Mouse (Mus musculus) liver, embryonic 13.5 days (tissue): ENCODE data around the gene Cyb5d1. TPM values are rescaled to one million over a fixed set of nuclear protein-coding genes. Genes with fewer than 3 reads are reported as not detected.
"Not testable (repeated sequence)": the region's sequence is repeated elsewhere in the genome, so short reads cannot be mapped to it uniquely, and the experiment has no call there.

ENCODE experiments used
- ATAC-seq: fragments of 200-750 bp; cut with Nextera tagmentation; 2 replicates; pipeline ENCODE4 v1.8.0; 2017; ENCODE audit warnings: low read depth, mild to moderate bottlenecking, moderate number of reproducible peaks, moderate library complexity
- DNase-seq: peaks from one replicate; pipeline ENCODE4 v3.0.0; 2022
- H3K27ac ChIP-seq: fragments of 300-500 bp; sonication (generic); 2 replicates; pipeline ENCODE4 v1.5.1; 2015; ENCODE audit warnings: moderate library complexity, mild to moderate bottlenecking, inconsistent platforms
- H3K27me3 ChIP-seq: fragments of 300-500 bp; sonication (generic); 2 replicates; pipeline ENCODE4 v1.6.1; 2015; ENCODE audit warnings: mild to moderate bottlenecking, inconsistent platforms
- H3K36me3 ChIP-seq: fragments of 300-500 bp; sonication (generic); 2 replicates; pipeline ENCODE4 v1.6.1; 2015; ENCODE audit warnings: mild to moderate bottlenecking, inconsistent platforms
- H3K4me1 ChIP-seq: fragments of 300-500 bp; sonication (generic); replicated peaks from 2 replicates; pipeline ENCODE4 v1.6.1; 2015; ENCODE audit warnings: inconsistent platforms
- H3K4me2 ChIP-seq: fragments of 300-500 bp; sonication (generic); 2 replicates; pipeline ENCODE4 v1.6.1; 2015; ENCODE audit warnings: inconsistent platforms, mild to moderate bottlenecking, moderate library complexity
- H3K4me3 ChIP-seq: fragments of 300-500 bp; sonication (generic); replicated peaks from 2 replicates; pipeline ENCODE4 v1.5.1; 2015; ENCODE audit warnings: mild to moderate bottlenecking, inconsistent platforms
- H3K9ac ChIP-seq: fragments of 300-500 bp; sonication (generic); 2 replicates; pipeline ENCODE4 v1.6.1; 2015; ENCODE audit warnings: mild to moderate bottlenecking, inconsistent platforms
- H3K9me3 ChIP-seq: fragments of 300-500 bp; sonication (generic); replicated peaks from 2 replicates; pipeline ENCODE4 v1.6.1; 2016; ENCODE audit warnings: inconsistent platforms
- WGBS: fragments of 180-500 bp; shearing (Covaris S2); methylation state at CpG from one replicate; pipeline ENCODE4 v1.1.7; 2015; ENCODE audit not compliant: insufficient replicate concordance; 5-methylcytosine and 5-hydroxymethylcytosine counted together
- polyA plus RNA-seq: library from polyadenylated mRNA; unstranded; fragments of >200 nt; fragmentation: Nextera tagmentation; extraction: Ambion mirVana; gene quantifications from 2 replicates; pipeline ENCODE4 v1.2.1, GENCODE M21; 2015

Gene Cyb5d1
- polyA plus RNA-seq = 10.3 and 13.0 TPM in 2 replicates

DNA sequence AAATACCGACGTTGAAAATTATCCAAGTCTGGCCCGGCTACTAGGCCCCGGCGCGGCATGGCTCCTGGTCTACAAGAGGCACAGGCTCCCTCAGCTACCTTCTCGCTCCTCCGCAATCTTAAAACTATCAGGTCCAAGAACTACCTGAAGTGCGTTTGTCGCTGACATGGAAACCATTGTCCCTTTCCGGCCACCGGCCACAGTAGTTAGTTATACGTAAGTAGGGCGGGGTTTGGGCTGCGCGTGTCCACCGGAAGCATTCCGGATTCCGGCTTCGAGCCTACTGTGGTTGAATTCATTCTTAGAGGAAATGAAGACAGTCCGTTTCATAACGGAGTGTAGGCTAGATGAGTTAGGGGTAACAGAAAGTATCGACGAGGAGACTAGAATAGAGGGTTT lies at the start of gene Cyb5d1, which contains the start of gene Naa38:
Cyb5d1 (minus strand) TSS at position 397 of the 399 bp plus-strand sequence.
Naa38 (plus strand) TSS at position 253 of the 399 bp plus-strand sequence.
- Histone ChIP-seq H3K27ac (peak within 1 kb of the TSS; percentile 94), H3K4me3 (peak within 1 kb of the TSS; percentile 74), H3K36me3 (peaks cover 10% of the 10 kb centered on the region), H3K4me1 (peaks cover 44% of the 10 kb centered on the region), H3K9ac (peak within 1 kb of the TSS; percentile 87), H3K4me2 (peak within 1 kb of the TSS; percentile 91)
- DNase-seq (peak; percentile 86), ATAC-seq (peak; percentile 75)
- H3K27me3 ChIP-seq, H3K9me3 ChIP-seq: not testable (repeated sequence)
- under 1% methylated on average over 24 of the region's 24 CpGs for WGBS

DNA sequence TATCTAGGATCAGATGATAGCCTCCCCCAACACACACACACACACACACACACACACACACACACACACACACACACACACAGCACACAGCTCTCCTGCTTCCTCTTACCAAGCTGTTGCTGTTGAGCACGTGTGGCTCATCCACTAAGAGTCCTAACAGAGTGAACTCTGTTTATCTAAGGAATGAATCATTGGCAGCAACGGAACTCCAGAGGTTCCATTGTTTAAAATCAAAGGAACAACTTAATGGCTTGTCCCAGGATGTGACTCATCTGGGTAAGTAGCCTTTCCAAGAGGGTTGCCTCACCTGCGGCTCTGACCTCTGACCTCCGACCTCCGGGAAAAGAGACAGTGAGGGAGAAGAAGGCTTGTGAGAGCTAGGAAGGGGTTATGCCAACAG lies 47.9 kb upstream of the Cyb5d1 start:
- DNase-seq (no peak), ATAC-seq (no peak)
- Histone ChIP-seq H3K27ac (no peak overlapping the region), H3K9ac (no peak overlapping the region), H3K4me3 (no peak overlapping the region), H3K27me3 (0 out of 2 replicates have a peak, but pooled peaks cover 3% of the 10 kb centered on the region), H3K4me2 (no peak overlapping the region), H3K4me1 (no peaks in the 10 kb centered on the region), H3K36me3 (no peaks in the 10 kb centered on the region), H3K9me3 (no peaks in the 10 kb centered on the region)
- 37% methylated on average over 5 of the region's 5 CpGs for WGBS

DNA sequence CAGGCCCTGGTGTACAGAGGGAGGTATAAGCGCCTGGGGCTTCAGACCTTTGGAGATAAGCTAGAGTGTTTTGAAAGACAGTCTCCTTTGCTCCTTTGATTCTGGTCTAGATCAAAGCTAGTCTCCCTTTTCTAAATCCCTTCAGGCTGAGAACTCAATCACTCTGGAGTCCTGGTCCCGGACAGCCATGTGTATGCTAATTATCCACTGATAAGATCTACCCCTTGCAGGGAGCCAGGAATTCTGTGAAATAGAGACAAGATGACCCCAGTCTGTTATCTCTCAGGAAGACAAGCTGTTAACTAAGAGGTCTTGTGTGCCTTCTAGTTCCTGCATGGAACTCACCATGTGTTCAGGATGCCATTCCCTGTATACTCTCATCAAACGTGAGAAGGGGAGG lies 41.9 kb upstream of the Cyb5d1 start:
- Histone ChIP-seq H3K4me1 (no peaks in the 10 kb centered on the region), H3K36me3 (no peaks in the 10 kb centered on the region), H3K4me3 (no peak overlapping the region), H3K9me3 (no peaks in the 10 kb centered on the region), H3K27me3 (no peaks in the 10 kb centered on the region), H3K9ac (no peak overlapping the region), H3K27ac (no peak overlapping the region), H3K4me2 (no peak overlapping the region)
- 35% methylated on average over 3 of the region's 3 CpGs for WGBS
- DNase-seq (no peak), ATAC-seq (no peak)

DNA sequence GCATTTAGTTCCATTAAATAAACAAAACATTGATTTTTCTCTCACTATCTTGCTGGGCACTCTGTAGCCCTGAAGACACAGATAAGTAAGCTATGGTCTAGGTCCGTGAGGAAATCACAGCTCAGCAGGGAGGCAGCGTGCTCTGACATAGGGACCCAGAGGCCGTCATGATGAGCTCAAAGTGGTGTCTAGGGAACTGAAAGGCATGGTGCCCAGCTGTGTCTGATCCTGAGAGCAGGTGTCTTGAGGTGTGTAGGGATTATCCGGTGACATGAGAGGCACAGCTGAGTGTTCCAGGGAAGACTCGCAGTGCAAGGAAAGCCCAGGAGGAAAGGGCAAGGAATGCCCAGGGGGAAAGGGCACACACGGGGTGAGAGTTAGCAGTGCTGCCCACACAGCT lies 37.8 kb upstream of the Cyb5d1 start:
- no peak overlapping the region for H3K4me3 ChIP-seq
- peaks cover 12% of the 10 kb centered on the region for H3K4me1 ChIP-seq
- no peak overlapping the region for H3K27ac ChIP-seq
- WGBS = 62% methylated on average over 6 of the region's 6 CpGs
- H3K4me2 ChIP-seq = no peak overlapping the region
- no peaks in the 10 kb centered on the region for H3K9me3 ChIP-seq
- ATAC-seq (no peak), DNase-seq (no peak)
- no peak overlapping the region for H3K9ac ChIP-seq
- H3K36me3 ChIP-seq = no peaks in the 10 kb centered on the region
- no peaks in the 10 kb centered on the region for H3K27me3 ChIP-seq

DNA sequence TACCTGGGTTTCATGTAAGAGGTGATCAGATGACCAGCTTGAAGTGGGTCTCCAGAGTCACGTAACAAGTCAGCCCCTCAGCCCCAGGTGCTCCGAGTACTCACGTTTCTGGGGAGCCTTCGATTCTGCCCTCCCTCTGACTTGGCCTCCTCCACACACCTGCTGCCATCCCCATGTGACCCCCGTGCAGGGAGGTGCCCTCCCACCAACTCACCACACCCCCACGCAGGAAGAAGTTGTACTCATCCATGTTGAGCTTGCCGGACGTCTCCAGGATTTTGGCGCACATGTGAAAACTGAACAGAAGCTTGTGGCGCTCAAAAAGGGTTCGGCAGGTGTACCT lies 37.2 kb upstream of the Cyb5d1 start:
- Histone ChIP-seq H3K4me1 (peaks cover 12% of the 10 kb centered on the region), H3K36me3 (no peaks in the 10 kb centered on the region), H3K27me3 (no peaks in the 10 kb centered on the region), H3K4me3 (no peak overlapping the region), H3K27ac (no peak overlapping the region), H3K9ac (no peak overlapping the region), H3K4me2 (no peak overlapping the region), H3K9me3 (no peaks in the 10 kb centered on the region)
- DNase-seq (no peak), ATAC-seq (no peak)
- WGBS = 63% methylated on average over 11 of the region's 11 CpGs

DNA sequence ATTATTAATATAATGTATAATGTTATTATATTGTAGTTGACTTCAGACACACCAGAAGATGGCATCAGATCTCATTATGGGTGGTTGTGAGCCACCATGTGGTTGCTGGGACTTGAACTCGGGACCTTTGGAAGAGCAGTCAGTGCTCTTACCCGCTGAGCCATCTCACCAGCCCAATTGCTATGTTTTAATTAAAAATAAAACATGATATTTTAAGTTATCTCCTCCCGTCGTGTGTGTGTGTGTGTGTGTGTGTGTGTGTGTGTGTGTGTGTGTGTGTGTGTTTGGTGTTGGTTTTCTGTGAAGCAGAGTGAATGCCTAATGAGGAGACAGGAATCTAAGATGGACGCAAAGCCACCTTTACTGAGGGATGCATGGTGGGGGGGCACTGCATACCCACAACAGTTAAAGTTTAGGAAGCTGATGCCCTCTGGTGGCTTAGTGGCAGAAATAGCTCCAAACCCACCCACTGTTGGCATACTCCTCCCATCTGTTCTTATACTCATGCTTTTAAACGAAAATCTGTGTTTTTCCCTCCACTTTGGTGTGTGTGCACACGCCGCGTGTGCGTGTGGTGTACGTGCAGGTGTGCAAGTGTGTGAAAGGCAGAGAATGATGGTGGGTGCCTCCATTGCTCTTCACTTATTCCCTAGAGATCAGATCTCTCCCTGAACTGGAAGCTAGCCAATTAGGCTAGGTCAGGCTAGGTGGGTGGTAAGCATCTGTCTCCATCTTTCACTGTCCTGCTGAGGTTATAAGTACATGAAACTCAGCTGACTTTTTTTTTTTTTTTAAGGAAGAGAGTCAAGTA lies 36.6 kb upstream of the Cyb5d1 start:
- H3K27ac ChIP-seq = no peak overlapping the region
- 28% methylated on average over 11 of the region's 11 CpGs for WGBS
- DNase-seq (peak; percentile 48), ATAC-seq (0 out of 2 replicates have a peak, but pooled peaks have one; percentile 59)
- peaks cover 12% of the 10 kb centered on the region for H3K4me1 ChIP-seq
- no peak overlapping the region for H3K9ac ChIP-seq
- H3K4me2 ChIP-seq = no peak overlapping the region
- no peaks in the 10 kb centered on the region for H3K36me3 ChIP-seq
- no peaks in the 10 kb centered on the region for H3K27me3 ChIP-seq
- H3K4me3 ChIP-seq = no peak overlapping the region
- no peaks in the 10 kb centered on the region for H3K9me3 ChIP-seq

DNA sequence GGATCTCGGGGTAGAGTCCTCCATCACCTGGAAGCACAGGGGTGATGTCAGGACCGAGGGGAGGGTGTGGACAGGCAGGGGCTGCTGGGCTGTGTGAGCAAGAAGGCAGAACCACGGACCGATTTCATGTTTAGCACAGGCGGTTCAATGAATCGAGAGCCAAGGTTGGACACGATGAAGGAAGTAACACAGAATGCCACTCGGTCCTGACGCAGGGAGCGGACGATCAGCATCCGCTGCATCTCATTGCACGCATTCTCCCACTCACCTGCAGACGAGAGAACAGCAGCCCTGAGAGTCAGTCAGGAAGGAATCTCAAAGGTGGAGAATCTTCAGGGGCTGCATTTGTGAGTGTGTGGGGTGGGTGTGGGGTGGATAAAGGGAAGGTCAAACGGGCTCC lies 35.2 kb upstream of the Cyb5d1 start:
- Histone ChIP-seq H3K4me3 (no peak overlapping the region), H3K4me2 (no peak overlapping the region), H3K9me3 (no peaks in the 10 kb centered on the region), H3K27ac (no peak overlapping the region), H3K9ac (no peak overlapping the region), H3K27me3 (no peaks in the 10 kb centered on the region), H3K36me3 (no peaks in the 10 kb centered on the region), H3K4me1 (peaks cover 22% of the 10 kb centered on the region)
- 82% methylated on average over 15 of the region's 15 CpGs for WGBS
- ATAC-seq (no peak), DNase-seq (no peak)

DNA sequence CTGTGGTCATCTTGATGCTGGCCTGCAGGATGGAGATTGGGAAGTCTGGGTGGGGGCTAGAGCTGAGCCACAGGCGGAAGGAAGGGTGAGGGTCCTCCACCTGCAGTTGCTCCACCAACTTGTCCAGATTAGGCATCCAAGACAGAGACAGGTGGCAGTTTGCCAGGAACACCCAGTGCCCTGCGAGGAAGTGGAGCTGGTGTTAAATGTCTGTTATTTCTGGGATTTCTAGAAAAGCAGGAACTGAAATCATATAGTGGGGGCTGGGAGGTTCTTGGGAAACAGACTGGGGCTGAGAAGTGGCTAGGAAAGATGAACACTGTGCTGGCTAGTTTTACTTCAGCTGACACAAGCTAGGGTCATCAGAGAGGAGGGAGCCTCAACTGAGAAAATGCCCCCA lies 33.9 kb upstream of the Cyb5d1 start:
- H3K4me1 ChIP-seq = peaks cover 23% of the 10 kb centered on the region
- H3K4me2 ChIP-seq = no peak overlapping the region
- H3K27ac ChIP-seq = no peak overlapping the region
- H3K4me3 ChIP-seq = no peak overlapping the region
- H3K27me3 ChIP-seq = no peaks in the 10 kb centered on the region
- H3K9me3 ChIP-seq = no peaks in the 10 kb centered on the region
- 22% methylated on average over 2 of the region's 2 CpGs for WGBS
- H3K9ac ChIP-seq = no peak overlapping the region
- no peak for ATAC-seq
- no peaks in the 10 kb centered on the region for H3K36me3 ChIP-seq
- no peak for DNase-seq

DNA sequence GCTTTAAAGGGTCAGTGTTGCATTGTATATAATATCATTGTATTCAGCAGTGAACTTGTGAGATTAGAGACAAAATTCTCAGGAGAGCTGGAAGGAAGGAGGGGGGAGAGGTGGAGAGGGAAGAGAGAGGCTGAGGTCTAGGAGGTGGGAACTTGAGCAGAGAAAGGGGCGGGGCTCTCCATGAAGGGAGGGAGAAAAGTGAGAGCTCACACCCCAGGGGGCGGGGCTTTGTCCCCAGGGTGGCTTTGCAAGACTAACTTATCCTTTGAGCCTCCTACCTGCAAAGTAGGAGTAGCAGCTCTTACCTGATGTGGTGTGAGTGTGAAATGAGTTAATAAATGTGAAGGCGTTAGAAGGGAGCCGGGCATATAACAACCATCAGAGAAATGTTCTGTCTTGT lies 33.3 kb upstream of the Cyb5d1 start:
- Histone ChIP-seq H3K9me3 (no peaks in the 10 kb centered on the region), H3K36me3 (no peaks in the 10 kb centered on the region), H3K4me1 (peaks cover 28% of the 10 kb centered on the region), H3K27ac (no peak overlapping the region), H3K4me2 (no peak overlapping the region), H3K27me3 (no peaks in the 10 kb centered on the region), H3K9ac (no peak overlapping the region), H3K4me3 (no peak overlapping the region)
- 0 out of 2 replicates have a peak, but pooled peaks have one; percentile 27 for ATAC-seq
- DNase-seq = peak; percentile 60
- 20% methylated on average over 4 of the region's 4 CpGs for WGBS

DNA sequence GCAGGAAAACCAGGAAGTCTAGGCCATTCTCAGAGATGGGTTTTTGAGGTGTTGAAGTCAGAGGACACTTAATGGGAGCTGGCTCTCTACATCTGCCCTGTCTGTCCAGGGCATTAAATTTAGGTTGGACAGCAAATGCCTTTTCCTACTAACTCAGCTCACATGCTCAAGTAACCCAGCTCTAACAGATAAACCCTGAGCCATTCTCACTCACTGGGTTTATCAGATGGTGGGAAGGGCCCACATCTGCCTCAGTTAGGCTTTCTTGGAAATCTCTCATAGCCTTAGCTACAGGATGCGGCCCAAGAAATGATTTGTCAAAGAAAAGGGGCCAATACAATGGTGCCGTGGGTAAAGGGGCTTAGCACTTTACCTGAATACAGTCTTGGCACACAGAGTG lies 30.8 kb upstream of the Cyb5d1 start:
- 22% methylated on average over 2 of the region's 2 CpGs for WGBS

DNA sequence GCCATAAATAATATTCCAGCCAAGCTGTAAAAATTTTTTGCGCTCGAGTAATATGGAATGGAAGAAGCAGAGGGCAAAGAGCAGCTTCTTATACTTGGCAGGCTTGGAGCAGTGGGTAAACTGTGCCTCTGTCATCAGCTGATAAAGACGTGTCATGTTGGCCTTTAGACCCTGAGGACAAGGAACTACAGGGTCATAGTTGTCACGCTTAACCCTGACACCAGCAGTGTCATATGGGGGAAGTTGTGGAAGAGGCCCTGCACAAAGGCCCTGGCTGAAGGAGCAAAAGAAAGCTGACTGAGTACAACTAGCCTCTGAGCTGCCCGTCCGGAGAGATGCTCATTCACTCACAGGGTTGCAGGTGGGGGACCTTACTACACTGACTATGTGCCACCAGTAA lies 28.5 kb upstream of the Cyb5d1 start:
- Histone ChIP-seq H3K36me3 (no peaks in the 10 kb centered on the region), H3K9ac (no peak overlapping the region), H3K4me3 (no peak overlapping the region), H3K9me3 (no peaks in the 10 kb centered on the region), H3K27me3 (peaks cover 28% of the 10 kb centered on the region), H3K4me2 (no peak overlapping the region), H3K27ac (no peak overlapping the region), H3K4me1 (peaks cover 52% of the 10 kb centered on the region)
- ATAC-seq (no peak), DNase-seq (no peak)
- WGBS = 26% methylated on average over 6 of the region's 6 CpGs

More for the DNA sequence above, 30.8 kb upstream of the Cyb5d1 start:
- Histone ChIP-seq H3K9me3 (no peaks in the 10 kb centered on the region), H3K4me1 (peaks cover 35% of the 10 kb centered on the region), H3K36me3 (no peaks in the 10 kb centered on the region), H3K9ac (0 out of 2 replicates have a peak overlapping the region, but pooled peaks have one; percentile 3), H3K4me2 (no peak overlapping the region), H3K4me3 (no peak overlapping the region), H3K27me3 (peaks cover 19% of the 10 kb centered on the region), H3K27ac (no peak overlapping the region)
- ATAC-seq = peak; percentile 49; the same call in 1 of the 2 replicates
- no peak for DNase-seq

DNA sequence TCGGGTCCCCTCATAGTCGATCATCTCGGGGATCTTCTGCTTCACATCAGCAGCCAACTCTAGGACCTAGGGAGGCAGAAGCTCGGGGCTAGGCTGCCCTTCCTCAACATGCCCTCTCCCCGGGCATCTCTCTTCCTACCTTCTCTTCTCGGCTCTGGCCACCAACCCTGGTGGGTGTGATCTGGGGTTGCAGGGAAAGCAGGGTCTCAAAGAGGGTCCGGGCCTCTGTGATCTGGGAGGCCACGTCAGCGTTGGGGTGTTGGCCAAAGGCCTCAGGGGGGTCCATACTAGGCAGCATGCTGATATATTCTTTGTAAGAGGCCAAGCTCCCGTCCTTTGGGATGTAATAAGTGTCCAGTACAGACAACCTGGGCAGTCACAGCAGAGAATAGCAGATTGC lies 27.4 kb upstream of the Cyb5d1 start:
- H3K9ac ChIP-seq = no peak overlapping the region
- H3K27ac ChIP-seq = no peak overlapping the region
- ATAC-seq (no peak), DNase-seq (no peak)
- no peaks in the 10 kb centered on the region for H3K36me3 ChIP-seq
- peaks cover 36% of the 10 kb centered on the region for H3K27me3 ChIP-seq
- H3K4me3 ChIP-seq = no peak overlapping the region
- H3K4me1 ChIP-seq = peaks cover 57% of the 10 kb centered on the region
- no peaks in the 10 kb centered on the region for H3K9me3 ChIP-seq
- H3K4me2 ChIP-seq = no peak overlapping the region
- WGBS = 73% methylated on average over 10 of the region's 10 CpGs
